Mouse (Mus musculus): Measurements from ENCODE around the gene Loxl3.

DNA sequence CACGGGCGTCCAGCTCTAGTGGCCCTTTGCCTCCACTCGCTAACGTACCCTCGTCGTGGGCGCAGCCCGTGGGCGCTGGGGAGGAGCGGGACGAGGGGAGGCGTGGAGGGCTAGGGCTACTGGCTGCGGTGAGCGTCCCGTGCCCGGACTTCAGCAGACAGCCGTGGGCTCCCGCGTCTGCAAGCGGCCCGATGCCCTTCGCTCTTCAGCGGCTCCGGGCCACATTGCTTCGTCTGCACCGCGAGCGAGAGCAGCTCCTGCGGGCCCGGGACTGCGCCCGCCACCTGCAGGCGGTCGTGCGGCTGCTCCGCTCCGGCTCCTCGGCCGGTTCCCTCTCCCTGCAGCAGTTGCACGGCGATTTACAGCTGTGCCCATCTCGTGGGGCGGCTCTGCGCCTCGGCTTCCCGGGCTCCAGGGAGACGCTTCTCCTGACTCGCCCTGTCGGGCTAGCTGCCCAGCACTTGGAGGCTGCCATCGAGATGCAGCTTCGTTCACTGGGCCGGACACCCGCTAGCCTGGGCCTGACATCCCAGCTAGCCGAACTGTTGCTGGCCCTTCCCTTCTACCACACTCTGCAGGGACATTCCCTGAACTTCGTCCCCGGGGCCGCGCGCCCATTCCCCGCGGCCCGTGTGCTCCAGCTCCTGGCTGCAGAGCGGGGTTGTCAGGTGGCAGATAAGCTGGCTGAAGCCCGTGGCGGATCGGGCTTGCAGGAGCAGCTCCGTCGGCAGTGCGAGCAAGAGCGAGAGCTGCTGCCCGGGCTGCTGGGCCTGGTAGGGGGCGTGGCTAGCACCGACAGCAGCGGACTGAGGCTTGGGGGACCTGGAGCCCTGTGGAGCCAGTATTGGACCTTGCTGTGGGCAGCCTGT lies 67.9 kb downstream of the Loxl3 start:
- TF ChIP-seq POLR2A (IDR thresholded peaks at IDR 0.05; ENCODE audit: low read depth, low read length) (no peak), CTCF (IDR thresholded peaks at IDR 0.05; ENCODE audit: extremely low read depth, insufficient read depth, insufficient read length, insufficient replicate concordance) (peak; percentile 60)
